Mouse (Mus musculus) stomach, embryonic 16.5 days (tissue): ENCODE measurements around the gene Gm10985. TPM values are rescaled to one million over a fixed set of nuclear protein-coding genes. Genes with fewer than 3 reads are reported as not detected.

ENCODE experiments used
- polyA plus RNA-seq: library from polyadenylated mRNA; unstranded; fragments of >200 nt; fragmentation: Nextera tagmentation; extraction: Ambion mirVana; gene quantifications from 2 replicates; pipeline ENCODE4 v1.2.1, GENCODE M21; 2015

Gene Gm10985
- polyA plus RNA-seq, 1 experiment from 2014 or later = not detected

Other genes with a start within 250 kb of the Gm10985 start
- 16.4 TPM in 2 replicates for gene Frem2, start 187.7 kb upstream of the Gm10985 start, polyA plus RNA-seq
- gene Ufm1, start 18.7 kb downstream of the Gm10985 start, polyA plus RNA-seq = 124 and 135 TPM in 2 replicates